Mouse (Mus musculus) hindbrain, postnatal 0 days (tissue): ENCODE measurements around the gene Hnrnpa2b1. TPM values are rescaled to one million over a fixed set of nuclear protein-coding genes. Genes with fewer than 3 reads are reported as not detected.
A peak's percentile ranks its signal among the peaks of the same experiment; 100 is the strongest.

ENCODE experiments used
- ATAC-seq: fragments of 200-750 bp; cut with Nextera tagmentation; 2 replicates; pipeline ENCODE4 v1.8.0; 2017; ENCODE audit warnings: mild to moderate bottlenecking, moderate TSS enrichment, moderate library complexity
- DNase-seq: peaks from one replicate; pipeline ENCODE4 v3.0.0-alpha.2; 2015; ENCODE audit warnings: low spot score
- H3K27ac ChIP-seq: fragments of 300-500 bp; sonication (generic); 2 replicates; pipeline ENCODE4 v1.5.1; 2014; ENCODE audit warnings: mild to moderate bottlenecking
- H3K27me3 ChIP-seq: fragments of 300-500 bp; sonication (generic); 2 replicates; pipeline ENCODE4 v1.6.1; 2014; ENCODE audit warnings: low read length, mixed read lengths; ENCODE audit not compliant: insufficient read depth
- H3K36me3 ChIP-seq: fragments of 300-500 bp; sonication (generic); 2 replicates; pipeline ENCODE4 v1.6.1; 2014; ENCODE audit warnings: low read length, mixed read lengths; ENCODE audit not compliant: insufficient read depth
- H3K4me1 ChIP-seq: fragments of 300-500 bp; sonication (generic); 2 replicates; pipeline ENCODE4 v1.6.1; 2014; ENCODE audit warnings: antibody characterized with exemption, low read length, mixed read lengths; ENCODE audit not compliant: insufficient read depth
- H3K4me2 ChIP-seq: fragments of 300-500 bp; sonication (generic); 2 replicates; pipeline ENCODE4 v1.6.1; 2014; ENCODE audit warnings: low read depth, mild to moderate bottlenecking, low read length, moderate library complexity, mixed read lengths
- H3K4me3 ChIP-seq: fragments of 300-500 bp; sonication (generic); 2 replicates; pipeline ENCODE4 v1.5.1; 2014; ENCODE audit warnings: low read length
- H3K9ac ChIP-seq: fragments of 300-500 bp; sonication (generic); replicated peaks from 2 replicates; pipeline ENCODE4 v1.6.1; 2014; ENCODE audit warnings: mild to moderate bottlenecking, low read length, moderate library complexity, mixed read lengths
- H3K9me3 ChIP-seq: fragments of 300-500 bp; sonication (generic); 2 replicates; pipeline ENCODE4 v1.6.1; 2016; ENCODE audit warnings: low read length, mixed read lengths
- CTCF ChIP-seq: IDR thresholded peaks from 2 replicates; pipeline ENCODE4 v1.5.1; 2016; ENCODE audit warnings: antibody characterized with exemption, control low read depth, low read depth
- WGBS: fragments of 180-500 bp; shearing (Covaris S2); extraction: QIAGEN DNeasy Blood & Tissue Kit; methylation state at CpG from one replicate; pipeline ENCODE4 v1.1.7; 2014; 5-methylcytosine and 5-hydroxymethylcytosine counted together
- polyA plus RNA-seq: library from polyadenylated mRNA; unstranded; fragments of >200 nt; fragmentation: Nextera tagmentation; extraction: Ambion mirVana; gene quantifications from 2 replicates; pipeline ENCODE4 v1.2.1, GENCODE M21; 2015
- total RNA-seq: library from RNA; depleted of rRNA; stranded (reverse); fragments of >200 nt; gene quantifications from 2 replicates; pipeline ENCODE4 v1.2.3, GENCODE M21; 2014; rRNA removed

Hnrnpa2b1 gene
- total RNA-seq, result 143 and 192 TPM in 2 replicates
- polyA plus RNA-seq, result 876 and 940 TPM in 2 replicates

- Histone ChIP-seq H3K9ac (peak within 1 kb of the TSS; percentile 100), H3K4me2 (peak within 1 kb of the TSS; percentile 74), H3K4me1 (peaks cover 15% of the 10 kb centered on the region), H3K27ac (peak within 1 kb of the TSS; percentile 100), H3K4me3 (peak within 1 kb of the TSS; percentile 100), H3K27me3 (no peaks in the 10 kb centered on the region), H3K36me3 (peaks cover 17% of the 10 kb centered on the region), H3K9me3 (no peaks in the 10 kb centered on the region)
- 0 out of 2 replicates have a peak, but pooled peaks have one; percentile 16 for TF ChIP-seq CTCF
- DNase-seq (peak; percentile 100), ATAC-seq (peak; percentile 95)
- under 1% methylated on average over 63 of the region's 63 CpGs for WGBS
Measured at GRCm38 (mm10) chr6:51469715-51470310, at the start of gene Hnrnpa2b1. Gene Hnrnpa2b1, minus strand, starts transcription at chr6:51469894.

- no peak overlapping the region for H3K27ac ChIP-seq
- H3K27me3 ChIP-seq, result no peaks in the 10 kb centered on the region
- no peaks in the 10 kb centered on the region for H3K9me3 ChIP-seq
- TF ChIP-seq CTCF, result no peak
- no peak overlapping the region for H3K9ac ChIP-seq
- no peaks in the 10 kb centered on the region for H3K36me3 ChIP-seq
- 93% methylated on average over 7 of the region's 7 CpGs for WGBS
- DNase-seq (no peak), ATAC-seq (no peak)
- no peak overlapping the region for H3K4me3 ChIP-seq
- H3K4me2 ChIP-seq, result no peak overlapping the region
- no peaks in the 10 kb centered on the region for H3K4me1 ChIP-seq
Measured at GRCm38 (mm10) chr6:51514860-51515259, 45.2 kb upstream of the Hnrnpa2b1 start.

GRCm38 (mm10) chr6:51513745-51514144 lies 44.1 kb upstream of the Hnrnpa2b1 start:
- ATAC-seq (no peak), DNase-seq (no peak)
- Histone ChIP-seq H3K36me3 (no peaks in the 10 kb centered on the region), H3K4me1 (0 out of 2 replicates have a peak, but pooled peaks cover 1% of the 10 kb centered on the region), H3K9me3 (no peaks in the 10 kb centered on the region), H3K9ac (no peak overlapping the region), H3K27ac (no peak overlapping the region), H3K27me3 (no peaks in the 10 kb centered on the region), H3K4me2 (no peak overlapping the region), H3K4me3 (no peak overlapping the region)
- TF ChIP-seq CTCF, result no peak
- WGBS, result 71% methylated on average over 3 of the region's 3 CpGs

GRCm38 (mm10) chr6:51510946-51511345 lies 41.3 kb upstream of the Hnrnpa2b1 start:
- WGBS, result 50% methylated on average over 1 of the region's 1 CpGs
- Histone ChIP-seq H3K36me3 (no peaks in the 10 kb centered on the region), H3K4me2 (no peak overlapping the region), H3K9me3 (no peaks in the 10 kb centered on the region), H3K4me1 (0 out of 2 replicates have a peak, but pooled peaks cover 5% of the 10 kb centered on the region), H3K27ac (no peak overlapping the region), H3K27me3 (no peaks in the 10 kb centered on the region), H3K9ac (no peak overlapping the region), H3K4me3 (no peak overlapping the region)
- no peak for TF ChIP-seq CTCF
- no peak for DNase-seq
- no peak for ATAC-seq

- Histone ChIP-seq H3K36me3 (no peaks in the 10 kb centered on the region), H3K4me3 (no peak overlapping the region), H3K4me2 (no peak overlapping the region), H3K4me1 (0 out of 2 replicates have a peak, but pooled peaks cover 5% of the 10 kb centered on the region), H3K27ac (no peak overlapping the region), H3K9me3 (no peaks in the 10 kb centered on the region), H3K27me3 (no peaks in the 10 kb centered on the region), H3K9ac (no peak overlapping the region)
- ATAC-seq (no peak), DNase-seq (peak; percentile 59)
- WGBS, result 28% methylated on average over 5 of the region's 5 CpGs
- peak; percentile 61 for TF ChIP-seq CTCF
Measured at GRCm38 (mm10) chr6:51510094-51510493, 40.4 kb upstream of the Hnrnpa2b1 start.

GRCm38 (mm10) chr6:51508750-51509648 lies 39.3 kb upstream of the Hnrnpa2b1 start:
- DNase-seq (peak; percentile 89), ATAC-seq (peak; percentile 88)
- Histone ChIP-seq H3K4me3 (peak overlapping the region; percentile 29), H3K4me2 (peak overlapping the region; percentile 47), H3K27me3 (no peaks in the 10 kb centered on the region), H3K9me3 (no peaks in the 10 kb centered on the region), H3K27ac (peak overlapping the region; percentile 1; the same call in 1 of the 2 replicates), H3K36me3 (no peaks in the 10 kb centered on the region), H3K9ac (no peak overlapping the region; the same call in 1 of the 2 replicates), H3K4me1 (0 out of 2 replicates have a peak, but pooled peaks cover 5% of the 10 kb centered on the region)
- peak; percentile 81 for TF ChIP-seq CTCF
- 25% methylated on average over 18 of the region's 18 CpGs for WGBS
